Mouse (Mus musculus) kidney, embryonic 14.5 days (tissue): Measurements from ENCODE around the gene Zdbf2. TPM values are rescaled to one million over a fixed set of nuclear protein-coding genes. Genes with fewer than 3 reads are reported as not detected.
A peak's percentile ranks its signal among the peaks of the same experiment; 100 is the strongest.

Experiments
- ATAC-seq: fragments of 200-750 bp; cut with Nextera tagmentation; 2 replicates; pipeline ENCODE4 v1.8.0; 2017; ENCODE audit warnings: moderate number of reproducible peaks, mild to moderate bottlenecking, moderate TSS enrichment, moderate library complexity; ENCODE audit not compliant: low FRiP score, low TSS enrichment
- H3K27ac ChIP-seq: fragments of 300-500 bp; sonication (generic); 2 replicates; pipeline ENCODE4 v1.5.1; 2014; ENCODE audit warnings: low read depth, mild to moderate bottlenecking, low read length, moderate library complexity, mixed read lengths
- H3K27me3 ChIP-seq: fragments of 300-500 bp; sonication (generic); 2 replicates; pipeline ENCODE4 v1.6.1; 2014; ENCODE audit warnings: mild to moderate bottlenecking, low read length; ENCODE audit not compliant: control insufficient read depth, insufficient read depth
- H3K36me3 ChIP-seq: fragments of 300-500 bp; sonication (generic); 2 replicates; pipeline ENCODE4 v1.6.1; 2014; ENCODE audit warnings: low read length, mixed read lengths; ENCODE audit not compliant: control insufficient read depth, insufficient read depth
- H3K4me1 ChIP-seq: fragments of 300-500 bp; sonication (generic); 2 replicates; pipeline ENCODE4 v1.6.1; 2014; ENCODE audit warnings: low read length, mixed read lengths; ENCODE audit not compliant: control insufficient read depth, insufficient read depth
- H3K4me2 ChIP-seq: fragments of 300-500 bp; sonication (generic); replicated peaks from 2 replicates; pipeline ENCODE4 v1.6.1; 2014; ENCODE audit warnings: low read depth, mild to moderate bottlenecking, low read length
- H3K4me3 ChIP-seq: fragments of 300-500 bp; sonication (generic); 2 replicates; pipeline ENCODE4 v1.5.1; 2014; ENCODE audit warnings: mild to moderate bottlenecking, low read length
- H3K9ac ChIP-seq: fragments of 300-500 bp; sonication (generic); 2 replicates; pipeline ENCODE4 v1.6.1; 2014; ENCODE audit warnings: low read depth, mild to moderate bottlenecking, low read length, moderate library complexity
- H3K9me3 ChIP-seq: fragments of 300-500 bp; sonication (generic); 2 replicates; pipeline ENCODE4 v1.6.1; 2016; ENCODE audit warnings: low read length; ENCODE audit not compliant: control insufficient read depth
- WGBS: fragments of 180-500 bp; shearing (Covaris S2); extraction: QIAGEN DNeasy Blood & Tissue Kit; methylation state at CpG from one replicate; pipeline ENCODE4 v1.1.7; 2014; 5-methylcytosine and 5-hydroxymethylcytosine counted together
- polyA plus RNA-seq: library from polyadenylated mRNA; unstranded; fragments of >200 nt; fragmentation: Nextera tagmentation; extraction: Ambion mirVana; gene quantifications from 2 replicates; pipeline ENCODE4 v1.2.1, GENCODE M21; 2014

The Zdbf2 gene
- 8.1 and 8.6 TPM in 2 replicates for polyA plus RNA-seq

GRCm38 (mm10) chr1:63272741-63273338 is at the start of gene Zdbf2:
Gene Zdbf2 (plus strand): TSS chr1:63273265.
- ATAC-seq: peak; percentile 89
- H3K4me3 ChIP-seq: peak within 1 kb of the TSS; percentile 56
- H3K4me1 ChIP-seq: no peaks in the 10 kb centered on the region
- H3K27me3 ChIP-seq: peaks cover 58% of the 10 kb centered on the region
- no peaks in the 10 kb centered on the region for H3K36me3 ChIP-seq
- H3K9ac ChIP-seq: peak within 1 kb of the TSS; percentile 75
- no peaks in the 10 kb centered on the region for H3K9me3 ChIP-seq
- 1% methylated on average over 31 of the region's 49 CpGs for WGBS
- peak within 1 kb of the TSS; percentile 48 for H3K4me2 ChIP-seq
- peak within 1 kb of the TSS; percentile 26; the same call in 1 of the 2 replicates for H3K27ac ChIP-seq

- no peak overlapping the region for H3K4me2 ChIP-seq
- ATAC-seq: no peak
- no peaks in the 10 kb centered on the region for H3K9me3 ChIP-seq
- no peaks in the 10 kb centered on the region for H3K4me1 ChIP-seq
- H3K27me3 ChIP-seq: no peaks in the 10 kb centered on the region
- H3K4me3 ChIP-seq: no peak overlapping the region
- H3K36me3 ChIP-seq: no peaks in the 10 kb centered on the region
- WGBS: 80% methylated on average over 4 of the region's 4 CpGs
- H3K27ac ChIP-seq: no peak overlapping the region
- no peak overlapping the region for H3K9ac ChIP-seq
These were observed 48.1 kb upstream of the Zdbf2 start for GRCm38 (mm10) chr1:63225009-63225408.

- Histone ChIP-seq H3K27me3 (no peaks in the 10 kb centered on the region), H3K4me2 (no peak overlapping the region), H3K36me3 (no peaks in the 10 kb centered on the region), H3K9ac (no peak overlapping the region), H3K4me3 (no peak overlapping the region), H3K4me1 (no peaks in the 10 kb centered on the region), H3K9me3 (no peaks in the 10 kb centered on the region), H3K27ac (no peak overlapping the region)
- 8% methylated on average over 7 of the region's 7 CpGs for WGBS
- ATAC-seq: peak; percentile 75
These were observed 47.2 kb upstream of the Zdbf2 start for GRCm38 (mm10) chr1:63225890-63226289.

GRCm38 (mm10) chr1:63227241-63227640 is 45.8 kb upstream of the Zdbf2 start:
- H3K4me2 ChIP-seq: no peak overlapping the region
- no peak overlapping the region for H3K9ac ChIP-seq
- H3K27me3 ChIP-seq: no peaks in the 10 kb centered on the region
- H3K9me3 ChIP-seq: no peaks in the 10 kb centered on the region
- ATAC-seq: 0 out of 2 replicates have a peak, but pooled peaks have one; percentile 55
- no peak overlapping the region for H3K27ac ChIP-seq
- H3K36me3 ChIP-seq: no peaks in the 10 kb centered on the region
- H3K4me1 ChIP-seq: no peaks in the 10 kb centered on the region
- no peak overlapping the region for H3K4me3 ChIP-seq
- WGBS: 33% methylated on average over 5 of the region's 5 CpGs

- H3K4me2 ChIP-seq: no peak overlapping the region
- H3K27ac ChIP-seq: no peak overlapping the region
- H3K4me1 ChIP-seq: no peaks in the 10 kb centered on the region
- no peak overlapping the region for H3K4me3 ChIP-seq
- H3K9me3 ChIP-seq: no peaks in the 10 kb centered on the region
- no peak for ATAC-seq
- WGBS: 32% methylated on average over 5 of the region's 5 CpGs
- no peaks in the 10 kb centered on the region for H3K36me3 ChIP-seq
- H3K27me3 ChIP-seq: no peaks in the 10 kb centered on the region
- no peak overlapping the region for H3K9ac ChIP-seq
These were observed 35.7 kb upstream of the Zdbf2 start for GRCm38 (mm10) chr1:63237371-63237770.

GRCm38 (mm10) chr1:63239305-63239704 is 33.8 kb upstream of the Zdbf2 start:
- Histone ChIP-seq H3K4me3 (no peak overlapping the region), H3K27ac (no peak overlapping the region), H3K9ac (no peak overlapping the region), H3K36me3 (no peaks in the 10 kb centered on the region), H3K9me3 (no peaks in the 10 kb centered on the region), H3K4me2 (no peak overlapping the region), H3K4me1 (no peaks in the 10 kb centered on the region), H3K27me3 (0 out of 2 replicates have a peak, but pooled peaks cover 4% of the 10 kb centered on the region)
- WGBS: 71% methylated on average over 4 of the region's 4 CpGs
- no peak for ATAC-seq

GRCm38 (mm10) chr1:63239751-63240150 is 33.3 kb upstream of the Zdbf2 start:
- H3K4me2 ChIP-seq: no peak overlapping the region
- no peak overlapping the region for H3K27ac ChIP-seq
- no peak for ATAC-seq
- H3K4me3 ChIP-seq: no peak overlapping the region
- 0 out of 2 replicates have a peak, but pooled peaks cover 4% of the 10 kb centered on the region for H3K27me3 ChIP-seq
- no peaks in the 10 kb centered on the region for H3K9me3 ChIP-seq
- 82% methylated on average over 8 of the region's 8 CpGs for WGBS
- no peaks in the 10 kb centered on the region for H3K4me1 ChIP-seq
- no peak overlapping the region for H3K9ac ChIP-seq
- H3K36me3 ChIP-seq: no peaks in the 10 kb centered on the region

GRCm38 (mm10) chr1:63243854-63244253 is 29.2 kb upstream of the Zdbf2 start:
- ATAC-seq: no peak
- peaks cover 34% of the 10 kb centered on the region for H3K27me3 ChIP-seq
- no peaks in the 10 kb centered on the region; the same call in 1 of the 2 replicates for H3K9me3 ChIP-seq
- WGBS: 58% methylated on average over 4 of the region's 4 CpGs
- no peaks in the 10 kb centered on the region for H3K36me3 ChIP-seq
- H3K4me1 ChIP-seq: no peaks in the 10 kb centered on the region
- no peak overlapping the region for H3K4me2 ChIP-seq
- no peak overlapping the region for H3K4me3 ChIP-seq
- H3K27ac ChIP-seq: no peak overlapping the region
- H3K9ac ChIP-seq: no peak overlapping the region

- Histone ChIP-seq H3K36me3 (no peaks in the 10 kb centered on the region), H3K4me2 (peak overlapping the region; percentile 31), H3K4me1 (no peaks in the 10 kb centered on the region), H3K27me3 (peaks cover 55% of the 10 kb centered on the region), H3K9ac (no peak overlapping the region), H3K4me3 (peak overlapping the region; percentile 17), H3K9me3 (no peaks in the 10 kb centered on the region; the same call in 1 of the 2 replicates), H3K27ac (no peak overlapping the region)
- peak; percentile 67 for ATAC-seq
- WGBS: 2% methylated on average over 16 of the region's 16 CpGs
These were observed 26.1 kb upstream of the Zdbf2 start for GRCm38 (mm10) chr1:63246862-63247521.
